Mouse (Mus musculus) liver, adult (tissue): ENCODE measurements around the gene Ptger4.

Experiments
- GATA4 ChIP-seq: IDR thresholded peaks from 2 replicates; pipeline ENCODE4 v1.6.1; 2014; ENCODE audit warnings: mild to moderate bottlenecking, low read length; ENCODE audit not compliant: insufficient replicate concordance

Ptger4 gene

DNA sequence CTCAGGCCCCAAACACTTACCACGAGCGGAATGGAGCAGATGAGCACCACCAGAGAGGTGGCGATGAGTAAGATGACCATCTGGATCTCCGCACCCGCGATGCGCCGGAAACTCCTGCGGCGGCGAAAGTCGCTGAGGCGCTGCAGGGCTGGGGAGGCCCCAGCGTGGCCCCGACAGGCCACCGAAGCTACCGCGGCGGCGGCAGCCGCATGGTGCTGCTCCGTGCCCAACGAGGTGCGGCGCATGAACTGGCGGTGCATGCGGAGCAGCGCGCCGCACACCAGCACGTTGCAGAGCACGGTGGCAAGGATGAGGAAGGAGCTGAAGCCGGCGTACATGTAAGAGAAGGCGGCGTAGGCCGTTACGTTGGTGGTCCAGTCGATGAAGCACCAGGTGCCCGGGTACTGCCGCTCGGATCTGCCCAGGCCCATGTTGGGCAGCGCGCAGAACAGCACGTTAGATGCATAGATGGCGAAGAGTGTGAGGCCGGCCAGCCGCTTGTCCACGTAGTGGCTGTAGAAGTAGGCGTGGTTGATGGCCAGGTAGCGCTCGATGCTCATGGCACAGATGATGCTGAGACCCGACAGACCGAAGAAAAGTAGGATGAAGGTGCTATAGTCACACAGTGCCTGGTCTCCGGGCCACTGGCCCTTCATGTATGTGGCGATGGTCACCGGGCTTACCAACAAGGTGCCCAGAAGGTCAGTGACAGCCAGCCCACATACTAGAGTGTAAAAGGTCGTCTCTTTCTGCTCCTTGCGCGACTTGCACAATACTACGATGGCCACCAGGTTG is 1.5 kb downstream of the Ptger4 start:
- no peak for TF ChIP-seq GATA4

DNA sequence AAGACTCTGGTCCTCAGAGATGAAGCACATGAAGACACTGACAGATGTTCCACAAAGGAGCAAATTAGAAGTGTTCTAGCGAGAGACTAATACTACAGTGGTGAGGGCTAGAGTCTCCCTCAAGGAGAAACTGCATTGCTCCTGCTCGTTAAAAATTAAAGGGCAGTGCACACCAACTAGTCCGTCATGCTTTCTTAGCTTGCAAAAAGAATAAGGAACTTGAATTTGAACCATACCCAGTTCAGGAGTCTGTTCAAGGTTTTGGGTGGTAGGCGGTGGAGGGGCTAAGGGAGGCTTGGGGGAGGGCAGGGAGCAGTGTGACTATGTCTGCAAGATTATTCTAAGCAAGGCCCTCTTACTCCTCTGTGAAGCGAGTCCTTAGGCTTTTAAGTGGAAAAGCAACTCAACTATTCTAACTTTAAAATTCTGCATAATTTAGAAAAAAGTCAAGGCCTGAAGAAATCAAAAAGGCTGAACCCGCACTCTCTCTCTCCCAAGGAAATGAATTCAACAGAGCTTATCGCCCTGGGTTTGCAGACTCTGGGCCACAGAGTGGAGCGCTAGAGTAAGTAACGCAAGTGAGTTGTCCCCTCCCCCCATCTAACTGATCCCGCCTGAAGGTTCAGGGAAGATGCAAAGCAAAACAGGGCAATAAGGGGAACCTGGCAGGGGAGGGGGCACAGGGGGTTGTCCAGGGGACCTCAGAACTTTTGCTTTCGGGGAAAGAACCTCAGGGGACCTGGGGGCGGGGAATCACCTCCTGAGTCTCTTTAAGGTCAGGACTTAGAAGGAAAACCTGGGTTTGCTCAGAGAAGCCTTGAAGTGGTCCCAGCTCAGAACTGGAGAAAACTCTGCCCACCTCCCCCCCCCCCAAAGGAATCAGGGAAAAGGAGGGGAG is 2.4 kb downstream of the Ptger4 start:
- TF ChIP-seq GATA4: no peak

DNA sequence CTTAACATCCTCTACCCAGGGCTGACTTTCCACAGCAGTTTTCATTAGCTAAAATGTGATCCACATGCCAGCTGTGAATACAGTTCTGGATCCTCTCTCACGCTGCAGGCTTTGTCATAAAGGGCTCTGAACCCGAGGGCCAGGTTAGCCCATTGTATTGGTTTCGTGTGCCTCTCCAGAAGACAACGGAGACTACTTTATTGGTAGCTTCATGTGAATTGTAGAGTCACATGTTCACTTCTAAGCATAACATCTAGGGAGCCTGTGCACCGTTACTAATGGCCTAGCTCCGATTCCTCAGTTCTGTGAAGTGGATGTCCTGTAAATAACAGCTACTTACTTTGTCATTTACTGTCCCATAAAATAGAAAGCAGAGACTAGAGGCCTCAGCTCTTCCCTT is 3.6 kb downstream of the Ptger4 start:
- TF ChIP-seq GATA4: no peak

DNA sequence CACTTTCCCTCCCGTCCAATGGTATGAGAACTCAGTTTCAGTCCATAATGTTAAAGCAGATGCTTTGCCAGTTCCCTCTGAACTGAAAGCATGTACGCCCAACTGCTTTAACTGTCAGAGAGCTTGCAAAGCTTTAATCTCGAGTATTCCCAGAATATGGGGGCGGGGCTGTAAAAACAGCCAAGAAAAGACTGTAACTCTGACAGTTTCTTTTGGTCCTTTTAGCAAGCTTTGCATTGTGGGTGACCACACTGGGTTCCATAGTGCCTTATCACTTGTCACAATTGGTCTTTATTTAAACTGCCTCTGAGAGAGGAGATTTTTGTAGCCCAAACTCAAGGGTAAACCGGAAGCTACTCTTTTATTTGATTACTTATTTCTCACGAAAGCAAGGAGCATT is 4.1 kb downstream of the Ptger4 start:
- no peak for TF ChIP-seq GATA4

DNA sequence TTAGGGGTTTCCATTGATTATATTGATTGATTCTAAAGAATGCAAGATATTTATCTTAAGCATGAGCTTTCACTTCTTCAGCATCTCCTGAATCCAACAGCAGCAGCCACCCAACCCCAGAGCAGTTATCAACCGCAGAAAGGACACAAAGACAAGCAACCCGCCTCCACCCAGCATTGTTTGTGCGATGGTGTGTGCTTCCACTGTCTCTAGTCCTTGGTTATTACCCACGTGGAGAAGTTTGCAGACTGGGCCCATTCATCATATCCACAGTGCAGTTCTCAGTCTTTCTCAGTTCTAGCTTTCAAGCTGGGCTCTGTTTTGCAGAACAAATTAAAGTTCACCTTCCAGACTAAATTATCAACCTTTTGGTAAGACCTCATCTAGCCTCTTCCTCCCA is 4.6 kb downstream of the Ptger4 start:
- no peak for TF ChIP-seq GATA4

DNA sequence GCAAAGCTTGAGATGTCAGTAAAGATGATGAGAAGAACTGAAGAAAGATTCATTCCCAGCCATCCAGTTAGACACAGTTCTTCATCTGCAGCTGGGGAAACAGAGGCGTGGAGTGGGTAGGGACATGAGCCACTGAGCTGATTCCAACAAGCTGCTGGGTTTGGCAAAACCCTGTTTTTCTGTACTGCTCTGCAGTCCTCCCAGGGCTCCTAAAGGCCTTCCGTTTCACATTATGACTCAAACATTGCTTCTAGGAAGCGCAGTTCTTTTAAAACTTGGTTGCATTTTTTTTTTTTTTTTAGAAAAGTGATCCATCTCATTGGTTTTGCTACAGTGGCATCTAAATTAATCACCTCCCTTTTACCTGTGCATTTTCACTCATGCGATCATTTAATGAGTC is 5.4 kb downstream of the Ptger4 start:
- no peak for TF ChIP-seq GATA4

DNA sequence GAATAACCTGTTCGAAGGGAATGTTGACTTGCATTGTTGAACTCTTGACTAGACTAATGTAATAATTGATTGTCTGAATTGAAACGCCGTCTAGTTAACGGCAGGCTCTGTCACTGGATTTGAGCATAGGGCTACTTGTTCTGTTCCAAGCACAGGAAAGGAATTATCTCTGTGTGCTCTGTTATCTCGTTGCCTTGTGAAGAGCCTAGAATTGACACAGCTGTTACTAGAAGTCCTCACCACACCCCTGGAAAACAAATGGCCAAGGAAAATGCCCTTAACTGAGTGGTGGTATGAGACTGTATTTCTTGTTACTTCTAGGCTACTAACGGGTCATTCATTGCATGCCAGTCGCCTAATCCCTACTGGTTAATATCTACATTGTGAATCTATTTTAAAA is 5.9 kb downstream of the Ptger4 start:
- TF ChIP-seq GATA4: no peak

DNA sequence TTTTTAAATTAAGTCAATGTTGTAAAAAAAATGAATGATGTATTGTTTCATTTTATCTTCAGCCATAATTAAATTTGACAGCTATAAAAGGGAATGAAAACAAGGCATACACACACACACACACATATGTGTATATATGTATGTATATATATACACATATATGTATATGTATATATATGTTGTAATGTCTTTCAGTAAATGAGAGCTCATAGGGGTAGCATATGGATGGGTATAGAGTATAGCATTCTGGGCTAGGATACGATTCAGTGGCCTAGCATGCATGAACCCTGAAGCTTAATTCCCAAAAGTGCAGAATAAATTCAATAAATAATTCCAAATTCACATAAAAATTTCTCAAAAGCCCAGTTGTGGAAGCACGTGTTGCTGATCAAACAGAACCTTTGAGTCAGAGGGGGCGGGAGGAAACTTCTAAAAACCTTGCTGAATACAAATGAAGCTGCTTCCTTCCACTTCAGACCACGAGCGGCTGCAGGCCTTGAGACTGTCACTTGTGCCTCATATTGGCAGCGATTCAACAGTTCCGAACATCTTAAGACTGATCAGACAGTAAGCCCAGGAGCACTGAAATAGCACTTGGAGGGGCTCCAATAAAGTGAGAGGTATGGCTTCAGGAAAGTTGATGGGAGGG is 6.9 kb downstream of the Ptger4 start:
- no peak for TF ChIP-seq GATA4

DNA sequence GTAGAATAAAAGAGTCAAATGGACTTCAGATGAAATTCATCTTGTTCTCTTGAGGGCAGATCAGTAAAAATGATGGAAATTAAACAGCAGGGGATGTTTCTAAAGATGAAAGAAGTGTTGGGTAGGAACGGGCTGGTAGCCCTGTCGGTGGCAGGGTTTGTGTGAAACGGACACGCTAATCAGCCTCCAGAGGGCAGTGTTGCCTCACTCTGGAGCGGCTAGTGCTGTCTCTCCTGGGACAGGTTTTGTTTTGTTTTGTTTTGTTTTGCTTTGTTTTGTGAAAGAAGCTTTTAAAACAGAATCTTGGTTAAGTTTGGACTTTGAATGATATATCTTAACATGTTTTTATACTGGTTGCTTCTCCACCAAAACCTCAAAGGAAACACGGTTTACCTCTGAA is 7.4 kb downstream of the Ptger4 start:
- TF ChIP-seq GATA4: no peak

DNA sequence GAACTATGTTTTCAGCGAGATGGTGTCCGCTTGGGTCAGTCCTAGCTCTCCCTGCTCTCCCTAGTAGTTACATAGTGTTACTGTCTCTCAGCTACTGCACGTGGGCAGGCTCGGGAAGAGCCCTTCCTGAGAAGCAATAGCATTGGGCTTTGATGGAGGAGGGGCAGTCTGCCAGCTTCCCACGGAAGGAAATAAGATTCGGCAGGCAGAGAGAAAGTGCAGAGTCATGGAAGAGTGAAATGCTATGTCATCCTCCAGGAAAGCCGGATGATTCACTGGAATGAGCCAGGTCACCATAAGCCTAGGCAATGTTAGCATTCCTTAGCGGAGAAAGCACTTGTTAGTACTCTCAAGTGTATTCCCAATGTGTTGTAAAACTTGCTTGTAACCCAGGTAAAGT is 8.5 kb downstream of the Ptger4 start:
- no peak for TF ChIP-seq GATA4

DNA sequence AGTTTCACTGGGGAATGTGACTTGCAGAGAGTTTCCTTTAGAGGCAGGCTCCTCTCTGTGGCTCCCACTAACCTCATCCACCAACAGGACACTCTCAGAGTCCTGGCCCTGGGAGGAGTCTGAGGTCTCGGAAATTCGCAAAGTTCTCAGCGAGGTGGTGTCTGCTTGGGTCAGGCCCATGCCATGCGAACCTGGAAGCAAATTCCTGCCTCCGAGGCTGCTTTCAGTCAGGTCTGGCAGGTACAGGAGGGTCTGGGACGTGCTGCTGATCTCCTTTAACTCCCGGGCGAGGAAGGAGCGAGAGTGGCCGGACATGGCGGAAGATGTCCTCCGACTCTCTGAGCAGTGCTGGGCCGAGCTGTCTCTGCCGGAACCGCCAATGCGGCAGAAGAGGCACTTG is 9.3 kb downstream of the Ptger4 start:
- TF ChIP-seq GATA4: no peak

DNA sequence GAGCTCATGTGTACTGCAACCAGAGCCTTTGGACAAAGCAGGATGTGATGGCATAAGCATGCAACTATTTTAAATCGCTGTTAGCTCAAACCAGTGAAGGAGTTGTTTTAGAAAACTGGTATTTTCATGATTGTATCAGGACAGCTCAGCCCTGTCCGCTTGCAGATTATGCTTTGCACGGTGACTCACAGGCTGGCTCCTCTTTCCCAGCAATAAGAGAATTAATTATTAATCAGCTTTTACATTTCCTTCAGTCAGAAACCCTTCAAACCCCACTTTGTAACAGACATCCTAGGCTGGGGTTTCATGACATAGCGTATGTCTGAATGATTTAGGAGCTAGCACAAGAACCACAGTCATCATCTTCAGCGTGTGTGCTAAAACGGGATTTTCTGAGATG is 23.5 kb downstream of the Ptger4 start:
- no peak for TF ChIP-seq GATA4

DNA sequence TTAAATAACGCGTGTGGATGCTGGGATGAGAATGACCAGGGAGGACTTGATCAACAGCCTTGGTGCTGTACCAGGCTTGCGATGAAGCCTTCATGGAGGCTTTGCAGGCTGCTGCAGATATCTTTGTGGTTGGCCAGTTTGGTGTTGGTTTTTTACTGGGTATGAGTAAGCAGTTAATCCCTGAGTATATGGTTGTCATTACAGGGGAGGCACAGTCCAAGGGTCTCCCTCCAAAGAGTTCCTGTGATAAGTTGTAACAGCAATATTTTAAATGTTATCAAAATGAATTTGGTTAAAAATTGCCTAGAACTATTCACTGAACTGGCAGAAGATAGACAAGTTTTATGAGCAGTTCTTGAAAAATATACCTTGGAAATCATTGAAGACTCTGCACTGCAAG is 34.9 kb downstream of the Ptger4 start:
- no peak for TF ChIP-seq GATA4

DNA sequence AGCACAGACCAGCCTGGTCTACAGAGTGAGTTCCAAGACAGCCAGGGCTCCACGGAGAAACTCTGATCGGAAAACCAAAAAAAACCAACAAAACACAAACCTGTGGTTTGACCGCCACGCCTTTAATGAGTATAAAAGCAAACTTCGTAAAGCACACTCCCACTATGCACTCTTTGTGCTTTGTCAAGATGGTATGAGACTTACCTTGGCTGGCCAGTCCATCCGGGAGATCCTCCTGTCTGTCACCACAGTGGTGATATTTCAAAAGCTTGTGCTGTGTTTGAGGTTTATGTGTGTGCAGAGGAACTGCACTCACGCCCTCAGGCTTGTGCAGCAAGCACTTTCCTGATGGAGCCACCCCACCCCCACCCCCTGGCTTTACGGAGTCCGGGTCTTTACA is 38.8 kb downstream of the Ptger4 start:
- no peak for TF ChIP-seq GATA4

DNA sequence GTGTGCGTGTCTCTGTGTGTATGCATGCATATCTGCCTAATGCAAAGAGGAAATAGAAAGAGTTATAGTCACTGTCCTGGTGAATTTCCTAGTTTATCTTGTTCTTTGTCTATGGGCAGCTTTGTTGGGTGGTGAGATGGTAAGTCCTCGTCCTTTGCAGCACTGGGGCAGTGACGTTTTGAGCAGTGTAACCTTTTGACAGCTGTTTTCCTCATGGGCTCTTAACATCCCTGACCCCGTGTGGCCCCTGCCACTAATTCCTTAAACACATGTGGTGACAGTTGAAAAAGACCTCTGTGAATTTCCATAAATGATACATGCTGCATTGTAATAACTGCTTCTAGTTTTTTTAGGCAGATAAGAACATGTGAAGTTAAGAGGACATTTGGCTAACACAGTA is 47.3 kb downstream of the Ptger4 start:
- TF ChIP-seq GATA4: no peak

DNA sequence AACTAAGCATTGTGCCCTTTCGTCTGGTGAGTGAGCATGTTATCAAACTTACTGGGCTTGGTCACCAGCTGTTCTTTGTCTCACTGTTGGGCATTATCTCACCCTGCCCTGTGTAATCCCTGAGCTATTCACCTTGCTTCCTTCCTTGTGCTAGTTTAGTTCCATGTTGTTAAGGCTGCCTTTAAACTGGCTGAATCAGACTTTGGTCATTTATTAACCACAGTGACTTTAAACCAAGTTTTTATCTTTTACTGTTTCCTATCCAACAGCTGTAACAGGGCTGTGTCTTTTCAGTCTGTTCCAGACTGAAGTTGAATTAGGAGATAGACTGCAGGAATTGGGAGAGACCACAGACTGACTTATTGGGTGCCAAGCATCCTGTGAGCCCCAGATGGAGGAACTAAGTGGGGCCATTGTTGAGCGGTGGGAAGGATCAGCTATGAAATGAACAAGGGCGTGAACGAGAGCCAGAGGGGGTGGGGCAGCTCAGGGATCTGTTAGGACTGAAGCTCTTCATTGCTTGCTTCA is 47.9 kb downstream of the Ptger4 start:
- TF ChIP-seq GATA4: peak; percentile 15; the same call in 1 of the 2 replicates
